Mouse (Mus musculus) splenic B cell, adult 2 months (primary cell): Measurements from ENCODE around the gene Olfr1424.

ENCODE experiments used
- DNase-seq: peaks from one replicate; pipeline ENCODE4 v3.0.0-alpha.2; 2011; ENCODE audit warnings: low read depth, low spot score
- H3K27me3 ChIP-seq: 2 replicates; pipeline ENCODE4 v1.6.1; 2012; ENCODE audit warnings: mild to moderate bottlenecking, low read length, moderate library complexity, mixed read lengths; ENCODE audit not compliant: control insufficient read depth, poor library complexity, insufficient read depth, severe bottlenecking
- H3K36me3 ChIP-seq: 2 replicates; pipeline ENCODE4 v1.6.1; 2012; ENCODE audit warnings: mild to moderate bottlenecking, low read length, moderate library complexity, mixed read lengths; ENCODE audit not compliant: control insufficient read depth, poor library complexity, insufficient read depth, severe bottlenecking

The Olfr1424 gene

GRCm38 (mm10) chr19:12012615-12013014 is 49.9 kb downstream of the Olfr1424 start:
- H3K36me3 ChIP-seq: no peaks in the 10 kb centered on the region
- DNase-seq: no peak
- no peaks in the 10 kb centered on the region for H3K27me3 ChIP-seq

GRCm38 (mm10) chr19:12011560-12012556 is 50.6 kb downstream of the Olfr1424 start:
- DNase-seq: peak; percentile 95
- Histone ChIP-seq H3K36me3 (no peaks in the 10 kb centered on the region), H3K27me3 (no peaks in the 10 kb centered on the region)

DNA sequence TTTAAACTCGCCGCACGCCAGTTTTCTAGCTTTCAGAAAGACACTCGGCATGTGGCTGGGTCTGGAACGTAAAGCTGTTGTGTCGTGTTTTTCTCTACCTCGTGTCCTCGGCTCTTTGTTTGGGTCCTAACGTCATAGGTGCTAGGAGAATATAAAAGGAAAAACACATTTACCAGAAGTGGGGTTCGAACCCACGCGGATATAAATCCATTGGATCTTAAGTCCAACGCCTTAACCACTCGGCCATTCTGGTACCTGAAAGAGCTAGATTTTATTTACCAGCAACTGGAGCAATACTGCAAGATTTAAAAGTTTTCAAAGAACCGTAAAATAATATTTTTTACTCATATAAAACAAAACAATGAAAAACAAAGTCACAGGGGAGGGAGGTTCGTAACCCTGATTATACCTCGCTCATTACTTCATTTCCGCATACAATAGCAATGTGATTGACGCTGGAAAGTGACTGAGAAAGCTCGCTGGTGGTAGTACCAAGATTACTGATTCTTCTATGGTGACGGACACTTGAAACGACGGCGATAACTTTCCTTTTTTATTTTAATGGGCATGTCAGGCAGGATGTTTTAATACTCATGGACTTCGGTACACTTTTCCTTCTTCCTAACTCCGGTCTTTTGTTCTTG is 51.4 kb downstream of the Olfr1424 start:
- Histone ChIP-seq H3K27me3 (no peaks in the 10 kb centered on the region), H3K36me3 (no peaks in the 10 kb centered on the region)
- peak; percentile 89 for DNase-seq

GRCm38 (mm10) chr19:12010281-12010771 is 52.2 kb downstream of the Olfr1424 start:
- Histone ChIP-seq H3K36me3 (no peaks in the 10 kb centered on the region), H3K27me3 (no peaks in the 10 kb centered on the region)
- peak; percentile 53 for DNase-seq

GRCm38 (mm10) chr19:12009501-12010280 is 52.8 kb downstream of the Olfr1424 start:
- DNase-seq: peak; percentile 84
- Histone ChIP-seq H3K27me3 (no peaks in the 10 kb centered on the region), H3K36me3 (no peaks in the 10 kb centered on the region)
